Mouse (Mus musculus): ENCODE results near the gene Zfp74.

The Zfp74 gene

GRCm38 (mm10) chr7:29944201-29944600 lies 9.7 kb downstream of the Zfp74 start:
- no peak for DNase-seq (ENCODE audit: low spot score in 2 of 2)

DNA sequence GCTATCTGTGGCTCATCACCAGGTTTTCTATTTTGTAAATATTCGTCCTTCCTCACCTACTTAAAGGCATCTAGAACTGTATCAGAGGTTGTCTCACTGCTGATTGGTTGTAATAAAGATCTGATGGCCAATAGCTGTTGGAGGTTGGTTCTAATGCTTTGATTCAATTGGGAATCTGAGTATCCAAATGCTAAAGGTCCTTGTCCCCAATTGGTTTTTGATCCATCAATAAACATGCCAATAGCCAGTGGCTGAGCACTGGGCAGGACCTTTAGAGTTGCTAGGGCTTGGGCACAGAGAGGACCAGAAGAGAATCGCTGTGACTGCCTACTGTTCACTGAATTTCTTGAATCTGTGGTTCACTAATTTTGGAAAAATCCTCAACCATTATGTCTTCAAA lies 10.2 kb downstream of the Zfp74 start:
- DNase-seq (ENCODE audit: low spot score in 2 of 2) = no peak

DNA sequence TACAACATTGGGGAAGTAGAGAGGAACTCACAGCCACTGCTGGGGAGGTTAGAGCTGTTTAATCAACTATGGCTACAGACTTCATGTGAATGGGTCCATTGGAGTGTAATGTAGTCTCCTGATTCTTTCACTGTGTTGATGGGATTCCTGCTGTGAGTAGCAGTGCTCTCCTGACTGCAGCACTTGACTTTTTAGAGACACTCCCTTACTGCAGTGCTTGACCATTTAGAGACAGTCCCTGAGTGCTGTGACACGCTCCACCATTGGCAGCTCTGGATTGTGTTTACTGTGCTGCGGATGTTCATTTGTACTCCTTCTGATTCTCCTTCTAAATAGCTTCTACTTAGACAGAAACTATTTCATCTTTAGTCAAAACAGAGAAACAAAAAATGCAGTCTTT lies 11.1 kb downstream of the Zfp74 start:
- DNase-seq (ENCODE audit: low spot score in 2 of 2) = no peak

DNA sequence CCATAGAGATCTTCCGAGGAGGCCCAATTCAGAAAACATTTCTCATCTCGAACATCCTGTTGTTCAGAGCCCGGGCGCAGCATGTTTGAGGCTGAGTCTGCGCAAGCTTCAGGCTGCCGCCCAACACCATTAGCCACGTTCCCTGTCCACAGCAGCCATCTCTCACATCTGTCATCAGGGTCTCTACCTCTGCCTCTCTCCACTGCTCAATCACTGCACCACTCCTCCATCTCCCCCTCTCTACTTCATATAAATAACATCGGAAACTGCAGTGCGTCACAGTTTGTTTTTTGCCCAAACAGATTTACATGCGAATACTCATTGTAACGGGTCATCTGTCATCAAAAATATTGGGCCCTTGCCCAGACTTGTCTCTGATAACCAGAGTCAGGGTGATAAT lies 12.9 kb downstream of the Zfp74 start:
- DNase-seq (ENCODE audit: low spot score in 2 of 2) = no peak

- no peak for DNase-seq (ENCODE audit: low spot score in 2 of 2)
These were observed 15.0 kb downstream of the Zfp74 start for GRCm38 (mm10) chr7:29938856-29939255.

- DNase-seq (ENCODE audit: low spot score in 2 of 2) = no peak
These were observed 31.1 kb downstream of the Zfp74 start for GRCm38 (mm10) chr7:29922780-29923179.

GRCm38 (mm10) chr7:29921439-29922093 lies 32.3 kb downstream of the Zfp74 start:
- no peak for DNase-seq (ENCODE audit: low spot score in 2 of 2)

GRCm38 (mm10) chr7:29918062-29918453 lies 35.8 kb downstream of the Zfp74 start:
- DNase-seq (ENCODE audit: low spot score in 2 of 2) = no peak

GRCm38 (mm10) chr7:29917371-29918061 lies 36.4 kb downstream of the Zfp74 start:
- DNase-seq (ENCODE audit: low spot score in 2 of 2) = no peak

- DNase-seq (ENCODE audit: low spot score in 2 of 2) = no peak
These were observed 41.7 kb downstream of the Zfp74 start for GRCm38 (mm10) chr7:29912172-29912571.

GRCm38 (mm10) chr7:29910252-29910651 lies 43.6 kb downstream of the Zfp74 start:
- no peak for DNase-seq (ENCODE audit: low spot score in 2 of 2)

DNA sequence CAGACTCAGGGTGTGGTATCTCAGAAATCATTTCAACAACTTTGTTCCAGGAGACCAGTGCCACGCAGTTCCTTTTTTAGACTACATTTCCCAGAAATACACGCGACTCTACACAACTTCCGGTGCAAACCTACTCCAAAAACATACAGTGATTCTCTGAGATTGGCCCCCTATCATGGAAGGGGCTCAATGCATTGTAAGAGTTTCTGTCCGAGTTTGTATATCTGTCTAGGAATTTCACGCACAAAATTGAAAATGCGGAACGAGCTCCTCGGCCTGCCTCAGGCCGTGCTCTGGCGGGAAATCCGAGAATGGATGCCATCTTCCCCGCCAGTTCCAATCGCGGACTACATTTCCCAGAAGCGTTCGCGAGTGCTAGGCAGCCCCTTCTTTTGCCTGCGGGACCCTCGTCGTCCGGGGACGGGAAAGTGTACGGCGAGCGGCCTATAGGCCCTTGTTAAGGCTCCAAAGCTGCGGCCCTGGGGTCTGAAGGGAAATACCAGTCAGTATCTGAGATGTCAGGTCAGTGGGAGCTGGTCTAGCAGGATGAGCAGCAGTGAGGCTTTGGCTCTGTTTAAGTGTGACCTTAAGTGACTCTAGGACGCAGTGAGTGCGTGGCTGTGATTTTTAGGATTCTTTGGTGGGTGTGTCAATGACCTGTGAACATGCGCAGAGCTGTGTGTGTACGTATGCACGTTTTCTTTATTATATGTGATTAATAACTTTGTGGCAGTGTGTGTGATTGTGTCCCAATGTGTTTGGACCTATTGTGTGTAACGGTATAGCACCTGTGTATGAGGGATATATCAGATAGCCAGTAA lies 45.5 kb downstream of the Zfp74 start, which contains the start of gene Zfp383:
Gene Zfp383, plus strand, starts transcription at position 94 of the 821 bp plus-strand sequence.
- peak; percentile 80 to 81 for DNase-seq (ENCODE audit: low spot score in 2 of 2)

- no peak for DNase-seq (ENCODE audit: low spot score in 2 of 2)
These were observed 46.7 kb downstream of the Zfp74 start for GRCm38 (mm10) chr7:29907206-29907605.

DNA sequence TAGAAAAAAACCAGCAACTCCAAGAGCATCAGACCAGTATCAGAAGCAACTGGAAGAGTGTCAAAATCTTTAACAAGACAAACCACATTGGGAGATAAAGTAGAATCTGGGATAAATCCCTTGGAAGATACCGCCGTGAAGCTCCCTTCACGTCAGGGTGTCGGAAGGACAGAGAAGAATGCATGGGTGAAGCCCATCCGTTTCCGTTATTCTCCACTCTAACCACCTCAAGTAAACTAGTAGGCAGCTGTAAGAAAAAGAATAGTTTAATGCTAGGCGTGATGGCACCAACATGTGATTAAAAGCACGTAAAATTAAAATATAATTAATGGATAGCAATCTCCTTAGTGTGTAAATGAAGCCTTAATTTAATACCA lies 47.2 kb downstream of the Zfp74 start:
- no peak for DNase-seq (ENCODE audit: low spot score in 2 of 2)

- DNase-seq (ENCODE audit: low spot score in 2 of 2) = peak; percentile 37 to 51
These were observed 47.8 kb downstream of the Zfp74 start, which contains the start of gene Zfp27 for GRCm38 (mm10) chr7:29905966-29906681. Zfp27 (minus strand) TSS chr7:29906572.

DNA sequence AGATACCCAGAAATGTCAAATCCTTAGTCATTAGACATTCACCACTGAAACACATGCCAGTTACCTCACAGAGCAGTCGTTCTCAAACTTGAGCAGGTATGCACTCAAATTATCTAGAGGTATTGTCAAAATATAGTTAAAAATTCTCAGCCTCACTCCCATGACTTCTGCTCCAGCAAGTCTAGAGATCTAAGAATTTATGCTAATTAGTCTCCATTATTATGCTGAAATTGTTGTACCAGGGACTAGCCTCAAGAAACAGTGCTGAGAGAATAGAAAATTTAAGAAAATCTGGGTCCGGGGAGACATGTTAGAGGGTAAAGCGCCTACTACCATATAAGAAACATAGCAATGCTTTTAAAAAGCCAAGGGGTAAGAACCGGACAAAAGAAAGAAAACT lies 49.8 kb downstream of the Zfp74 start:
- no peak for DNase-seq (ENCODE audit: low spot score in 2 of 2)

DNA sequence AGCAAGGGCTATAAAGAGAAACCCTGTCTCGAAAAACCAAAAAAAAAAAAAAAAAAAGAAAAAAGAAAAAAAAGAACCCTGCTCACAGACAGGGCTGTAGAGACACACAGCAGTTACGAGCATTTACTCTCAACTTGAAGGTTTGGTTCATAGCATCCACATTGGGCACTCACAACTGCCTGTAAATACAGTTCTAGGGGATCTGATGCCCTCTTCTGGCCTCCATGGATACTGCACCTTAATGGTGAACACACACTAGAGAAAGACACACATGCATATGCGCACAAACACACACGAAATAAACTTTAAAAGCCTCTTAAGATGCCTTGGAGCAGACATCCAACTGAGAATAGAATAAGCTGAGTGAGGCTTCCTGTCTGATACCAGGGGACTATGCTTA lies 55.5 kb downstream of the Zfp74 start:
- no peak for DNase-seq (ENCODE audit: low spot score in 2 of 2)

DNA sequence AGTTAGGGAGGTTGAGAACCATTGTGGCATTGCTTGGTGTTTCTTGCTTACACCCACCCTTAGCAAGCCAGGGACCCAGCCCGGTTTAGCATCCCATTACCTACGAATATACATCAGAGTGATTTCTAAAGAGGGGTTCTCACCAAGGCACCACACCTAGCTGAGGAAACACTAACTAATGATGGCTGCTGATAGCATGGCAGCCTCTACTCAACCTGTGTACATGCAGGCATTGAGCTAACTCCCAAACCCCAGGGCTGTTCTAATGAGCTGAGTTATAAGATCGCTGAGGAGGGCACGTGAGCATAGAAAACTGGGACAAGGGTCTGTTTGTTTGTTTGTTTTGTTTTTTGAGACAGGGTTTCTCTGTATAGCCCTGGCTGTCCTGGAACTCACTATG lies 61.1 kb downstream of the Zfp74 start:
- no peak for DNase-seq (ENCODE audit: low spot score in 2 of 2)

GRCm38 (mm10) chr7:29890501-29890900 lies 63.4 kb downstream of the Zfp74 start:
- no peak for DNase-seq (ENCODE audit: low spot score in 2 of 2)

DNA sequence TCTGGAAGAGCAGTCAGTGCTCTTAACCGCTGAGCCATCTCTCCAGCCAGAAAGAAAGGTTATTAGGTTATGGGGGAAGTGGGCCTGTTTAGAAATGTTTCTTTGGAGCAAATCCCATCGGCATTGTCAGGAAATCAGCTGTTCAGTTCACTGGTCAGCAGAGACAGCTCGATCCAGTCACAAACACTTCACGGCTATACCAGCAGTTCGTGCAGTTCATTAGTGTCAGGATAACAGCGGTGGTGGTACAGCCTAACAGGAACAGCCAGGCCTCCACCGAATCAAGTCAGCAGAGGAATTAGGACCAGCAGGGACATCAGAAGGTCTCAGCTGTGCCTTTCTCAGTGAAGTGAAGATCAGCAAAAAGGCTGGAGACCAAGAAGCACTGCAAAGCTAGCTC lies 73.0 kb downstream of the Zfp74 start:
- DNase-seq (ENCODE audit: low spot score in 2 of 2) = no peak
